Mouse (Mus musculus): ENCODE measurements at regions not wholly inside any gene's neighbourhood (a gene's known extent, or its start where the extent isn't known, plus 50 kb on each side); places are given as distances from the start of the nearest gene placed in this dataset.

- no peaks in the 10 kb centered on the region for H3K9me3 ChIP-seq (ENCODE audit: low read length)
- TF ChIP-seq CTCF (IDR thresholded peaks at IDR 0.05; ENCODE audit: low read depth), result peak; percentile 43
- 18% methylated on average over 6 of the region's 6 CpGs for whole genome bisulfite sequencing
- no peaks in the 10 kb centered on the region for H3K27me3 ChIP-seq (ENCODE audit: insufficient read depth, low read length)
- H3K4me3 ChIP-seq (ENCODE audit: low read depth, low read length), result no peak overlapping the region
- no peak for ATAC-seq
- no peak overlapping the region for H3K9ac ChIP-seq
- no peak overlapping the region for H3K4me2 ChIP-seq (ENCODE audit: low read depth)
- no peak overlapping the region for H3K27ac ChIP-seq (ENCODE audit: low read depth, low read length)
- no peaks in the 10 kb centered on the region for H3K36me3 ChIP-seq (ENCODE audit: insufficient read depth)
- DNase-seq, result peak; percentile 17
- H3K4me1 ChIP-seq (ENCODE audit: insufficient read depth), result no peaks in the 10 kb centered on the region
Measured at GRCm38 (mm10) chr2:147688742-147689141, 327.0 kb downstream of the Pax1 start.

- peak; percentile 75 for TF ChIP-seq CTCF (IDR thresholded peaks at IDR 0.05; ENCODE audit: low read depth)
- H3K36me3 ChIP-seq (ENCODE audit: insufficient read depth), result no peaks in the 10 kb centered on the region
- no peaks in the 10 kb centered on the region for H3K27me3 ChIP-seq (ENCODE audit: insufficient read depth, low read length)
- no peak overlapping the region for H3K4me2 ChIP-seq (ENCODE audit: low read depth)
- no peaks in the 10 kb centered on the region for H3K4me1 ChIP-seq (ENCODE audit: insufficient read depth)
- H3K9me3 ChIP-seq (ENCODE audit: low read length), result no peaks in the 10 kb centered on the region
- WGBS, result 36% methylated on average over 1 of the region's 1 CpGs
- DNase-seq (peak; percentile 43), ATAC-seq (peak; percentile 43; the same call in 1 of the 2 replicates)
- no peak overlapping the region for H3K9ac ChIP-seq
- H3K4me3 ChIP-seq (ENCODE audit: low read depth, low read length), result no peak overlapping the region
- no peak overlapping the region for H3K27ac ChIP-seq (ENCODE audit: low read depth, low read length)
Measured at GRCm38 (mm10) chr2:147656667-147657066, 294.9 kb downstream of the Pax1 start.

- 78% methylated on average over 3 of the region's 3 CpGs for WGBS
- Histone ChIP-seq H3K4me1 (ENCODE audit: insufficient read depth) (no peaks in the 10 kb centered on the region), H3K27ac (ENCODE audit: low read depth, low read length) (no peak overlapping the region), H3K4me3 (ENCODE audit: low read depth, low read length) (no peak overlapping the region), H3K36me3 (ENCODE audit: insufficient read depth) (no peaks in the 10 kb centered on the region), H3K27me3 (ENCODE audit: insufficient read depth, low read length) (no peaks in the 10 kb centered on the region), H3K4me2 (ENCODE audit: low read depth) (no peak overlapping the region), H3K9me3 (ENCODE audit: low read length) (no peaks in the 10 kb centered on the region), H3K9ac (no peak overlapping the region)
- TF ChIP-seq CTCF (IDR thresholded peaks at IDR 0.05; ENCODE audit: low read depth), result no peak
- no peak for ATAC-seq
- no peak for DNase-seq
Measured at GRCm38 (mm10) chr2:147650229-147650628, 288.5 kb downstream of the Pax1 start.

- H3K27me3 ChIP-seq (ENCODE audit: insufficient read depth, low read length), result no peaks in the 10 kb centered on the region
- no peak overlapping the region for H3K4me3 ChIP-seq (ENCODE audit: low read depth, low read length)
- H3K9ac ChIP-seq, result no peak overlapping the region
- no peak overlapping the region for H3K27ac ChIP-seq (ENCODE audit: low read depth, low read length)
- no peak for TF ChIP-seq CTCF (IDR thresholded peaks at IDR 0.05; ENCODE audit: low read depth)
- H3K4me1 ChIP-seq (ENCODE audit: insufficient read depth), result no peaks in the 10 kb centered on the region
- 83% methylated on average over 8 of the region's 8 CpGs for WGBS
- no peaks in the 10 kb centered on the region for H3K9me3 ChIP-seq (ENCODE audit: low read length)
- peak; percentile 1 for DNase-seq
- no peak for ATAC-seq
- no peaks in the 10 kb centered on the region for H3K36me3 ChIP-seq (ENCODE audit: insufficient read depth)
- no peak overlapping the region for H3K4me2 ChIP-seq (ENCODE audit: low read depth)
Measured at GRCm38 (mm10) chr2:147647972-147648371, 286.2 kb downstream of the Pax1 start.

- Histone ChIP-seq H3K4me1 (ENCODE audit: insufficient read depth) (no peaks in the 10 kb centered on the region), H3K9me3 (ENCODE audit: low read length) (no peaks in the 10 kb centered on the region), H3K4me2 (ENCODE audit: low read depth) (no peak overlapping the region), H3K9ac (no peak overlapping the region), H3K27ac (ENCODE audit: low read depth, low read length) (no peak overlapping the region), H3K4me3 (ENCODE audit: low read depth, low read length) (no peak overlapping the region), H3K27me3 (ENCODE audit: insufficient read depth, low read length) (no peaks in the 10 kb centered on the region), H3K36me3 (ENCODE audit: insufficient read depth) (no peaks in the 10 kb centered on the region)
- DNase-seq (peak; percentile 1), ATAC-seq (no peak)
- no peak for TF ChIP-seq CTCF (IDR thresholded peaks at IDR 0.05; ENCODE audit: low read depth)
- 80% methylated on average over 4 of the region's 4 CpGs for WGBS
Measured at GRCm38 (mm10) chr2:147647506-147647905, 285.8 kb downstream of the Pax1 start.

GRCm38 (mm10) chr2:147637882-147638281 is 276.2 kb downstream of the Pax1 start:
- ATAC-seq (no peak), DNase-seq (no peak)
- no peaks in the 10 kb centered on the region for H3K9me3 ChIP-seq (ENCODE audit: low read length)
- TF ChIP-seq CTCF (IDR thresholded peaks at IDR 0.05; ENCODE audit: low read depth), result no peak
- no peak overlapping the region for H3K4me3 ChIP-seq (ENCODE audit: low read depth, low read length)
- 62% methylated on average over 1 of the region's 1 CpGs for WGBS
- no peaks in the 10 kb centered on the region for H3K36me3 ChIP-seq (ENCODE audit: insufficient read depth)
- H3K4me1 ChIP-seq (ENCODE audit: insufficient read depth), result no peaks in the 10 kb centered on the region
- no peak overlapping the region for H3K27ac ChIP-seq (ENCODE audit: low read depth, low read length)
- H3K27me3 ChIP-seq (ENCODE audit: insufficient read depth, low read length), result no peaks in the 10 kb centered on the region
- no peak overlapping the region for H3K4me2 ChIP-seq (ENCODE audit: low read depth)
- H3K9ac ChIP-seq, result no peak overlapping the region

- H3K4me2 ChIP-seq (ENCODE audit: low read depth), result no peak overlapping the region
- H3K4me3 ChIP-seq (ENCODE audit: low read depth, low read length), result no peak overlapping the region
- no peaks in the 10 kb centered on the region for H3K36me3 ChIP-seq (ENCODE audit: insufficient read depth)
- H3K27me3 ChIP-seq (ENCODE audit: insufficient read depth, low read length), result no peaks in the 10 kb centered on the region
- H3K27ac ChIP-seq (ENCODE audit: low read depth, low read length), result no peak overlapping the region
- TF ChIP-seq CTCF (IDR thresholded peaks at IDR 0.05; ENCODE audit: low read depth), result no peak
- no peaks in the 10 kb centered on the region for H3K4me1 ChIP-seq (ENCODE audit: insufficient read depth)
- H3K9me3 ChIP-seq (ENCODE audit: low read length), result no peaks in the 10 kb centered on the region
- DNase-seq (no peak), ATAC-seq (no peak)
- WGBS, result 25% methylated on average over 6 of the region's 6 CpGs
- no peak overlapping the region for H3K9ac ChIP-seq
Measured at GRCm38 (mm10) chr2:147632737-147633136, 271.0 kb downstream of the Pax1 start.

- 84% methylated on average over 3 of the region's 3 CpGs for WGBS
- Histone ChIP-seq H3K9me3 (ENCODE audit: low read length) (no peaks in the 10 kb centered on the region), H3K36me3 (ENCODE audit: insufficient read depth) (no peaks in the 10 kb centered on the region), H3K4me3 (ENCODE audit: low read depth, low read length) (no peak overlapping the region), H3K4me1 (ENCODE audit: insufficient read depth) (no peaks in the 10 kb centered on the region), H3K9ac (no peak overlapping the region), H3K4me2 (ENCODE audit: low read depth) (no peak overlapping the region), H3K27me3 (ENCODE audit: insufficient read depth, low read length) (no peaks in the 10 kb centered on the region), H3K27ac (ENCODE audit: low read depth, low read length) (no peak overlapping the region)
- no peak for DNase-seq
- no peak for TF ChIP-seq CTCF (IDR thresholded peaks at IDR 0.05; ENCODE audit: low read depth)
- ATAC-seq, result no peak
Measured at GRCm38 (mm10) chr2:147629716-147630115, 268.0 kb downstream of the Pax1 start.

All from forebrain, postnatal 0 days (tissue).